Mouse (Mus musculus) liver, embryonic 16.5 days (tissue): ENCODE measurements around the gene Ssr2. TPM values are rescaled to one million over a fixed set of nuclear protein-coding genes. Genes with fewer than 3 reads are reported as not detected.

Source experiments
- ATAC-seq: fragments of 200-750 bp; cut with Nextera tagmentation; 2 replicates; pipeline ENCODE4 v1.8.0; 2017; ENCODE audit warnings: low read depth, mild to moderate bottlenecking, moderate number of reproducible peaks, moderate library complexity
- H3K27ac ChIP-seq: fragments of 300-500 bp; sonication (generic); 2 replicates; pipeline ENCODE4 v1.5.1; 2014; ENCODE audit warnings: mild to moderate bottlenecking, low read length
- H3K27me3 ChIP-seq: fragments of 300-500 bp; sonication (generic); 2 replicates; pipeline ENCODE4 v1.6.1; 2014; ENCODE audit warnings: low read depth, low read length, mixed read lengths; ENCODE audit not compliant: control insufficient read depth, insufficient read depth
- H3K36me3 ChIP-seq: fragments of 300-500 bp; sonication (generic); 2 replicates; pipeline ENCODE4 v1.6.1; 2014; ENCODE audit warnings: mild to moderate bottlenecking; ENCODE audit not compliant: control insufficient read depth, insufficient read depth
- H3K4me1 ChIP-seq: fragments of 300-500 bp; sonication (generic); 2 replicates; pipeline ENCODE4 v1.6.1; 2014; ENCODE audit warnings: low read depth, low read length, mixed read lengths; ENCODE audit not compliant: control insufficient read depth
- H3K4me2 ChIP-seq: fragments of 300-500 bp; sonication (generic); 2 replicates; pipeline ENCODE4 v1.6.1; 2014; ENCODE audit warnings: low read depth, low read length, mixed read lengths
- H3K4me3 ChIP-seq: fragments of 300-500 bp; sonication (generic); 2 replicates; pipeline ENCODE4 v1.5.1; 2014; ENCODE audit warnings: low read depth, mild to moderate bottlenecking, low read length
- H3K9ac ChIP-seq: fragments of 300-500 bp; sonication (generic); 2 replicates; pipeline ENCODE4 v1.6.1; 2014; ENCODE audit warnings: low read depth, low read length
- H3K9me3 ChIP-seq: fragments of 300-500 bp; sonication (generic); replicated peaks from 2 replicates; pipeline ENCODE4 v1.6.1; 2016; ENCODE audit warnings: low read length; ENCODE audit not compliant: control insufficient read depth
- WGBS: fragments of 180-500 bp; shearing (Covaris S2); extraction: QIAGEN DNeasy Blood & Tissue Kit; methylation state at CpG from one replicate; pipeline ENCODE4 v1.1.7; 2014; ENCODE audit not compliant: insufficient replicate concordance; 5-methylcytosine and 5-hydroxymethylcytosine counted together
- polyA plus RNA-seq: library from polyadenylated mRNA; unstranded; fragments of >200 nt; fragmentation: Nextera tagmentation; extraction: Ambion mirVana; gene quantifications from 2 replicates; pipeline ENCODE4 v1.2.1, GENCODE M21; 2015

Ssr2 gene
- polyA plus RNA-seq, 1 experiment from 2014 or later = 190 TPM

- Histone ChIP-seq H3K4me2 (no peak overlapping the region), H3K36me3 (peaks cover 27% of the 10 kb centered on the region), H3K27me3 (no peaks in the 10 kb centered on the region), H3K9ac (no peak overlapping the region), H3K4me3 (no peak overlapping the region), H3K9me3 (no peaks in the 10 kb centered on the region), H3K4me1 (peaks cover 25% of the 10 kb centered on the region), H3K27ac (no peak overlapping the region)
- no peak for ATAC-seq
- WGBS = 91% methylated on average over 8 of the region's 8 CpGs
These were observed 19.1 kb upstream of the Ssr2 start for GRCm38 (mm10) chr3:88556616-88557015.

- no peak overlapping the region for H3K4me2 ChIP-seq
- H3K4me3 ChIP-seq = no peak overlapping the region
- ATAC-seq = no peak
- WGBS = 86% methylated on average over 9 of the region's 9 CpGs
- H3K27ac ChIP-seq = no peak overlapping the region
- H3K9ac ChIP-seq = no peak overlapping the region
- H3K36me3 ChIP-seq = peaks cover 32% of the 10 kb centered on the region
- H3K27me3 ChIP-seq = no peaks in the 10 kb centered on the region
- H3K4me1 ChIP-seq = peaks cover 9% of the 10 kb centered on the region
- H3K9me3 ChIP-seq = no peaks in the 10 kb centered on the region
These were observed 16.1 kb upstream of the Ssr2 start for GRCm38 (mm10) chr3:88559596-88559995.

GRCm38 (mm10) chr3:88561989-88562388 is 13.7 kb upstream of the Ssr2 start:
- no peak overlapping the region for H3K4me2 ChIP-seq
- H3K27ac ChIP-seq = no peak overlapping the region
- H3K9me3 ChIP-seq = no peaks in the 10 kb centered on the region
- WGBS = 60% methylated on average over 4 of the region's 4 CpGs
- no peak overlapping the region for H3K9ac ChIP-seq
- H3K36me3 ChIP-seq = peaks cover 30% of the 10 kb centered on the region
- H3K27me3 ChIP-seq = no peaks in the 10 kb centered on the region
- no peaks in the 10 kb centered on the region for H3K4me1 ChIP-seq
- no peak for ATAC-seq
- no peak overlapping the region for H3K4me3 ChIP-seq

GRCm38 (mm10) chr3:88563442-88563841 is 12.2 kb upstream of the Ssr2 start:
- 74% methylated on average over 4 of the region's 4 CpGs for WGBS

GRCm38 (mm10) chr3:88563966-88564365 is 11.7 kb upstream of the Ssr2 start:
- Histone ChIP-seq H3K4me3 (no peak overlapping the region), H3K36me3 (peaks cover 47% of the 10 kb centered on the region), H3K4me2 (no peak overlapping the region), H3K4me1 (peaks cover 10% of the 10 kb centered on the region; the same call in 1 of the 2 replicates), H3K9ac (no peak overlapping the region), H3K27me3 (no peaks in the 10 kb centered on the region), H3K9me3 (no peaks in the 10 kb centered on the region), H3K27ac (no peak overlapping the region)
- 78% methylated on average over 7 of the region's 7 CpGs for WGBS
- ATAC-seq = no peak; the same call in 1 of the 2 replicates

More at GRCm38 (mm10) chr3:88563442-88563841, 12.2 kb upstream of the Ssr2 start:
- no peak overlapping the region for H3K4me3 ChIP-seq
- H3K27me3 ChIP-seq = no peaks in the 10 kb centered on the region
- no peak overlapping the region for H3K4me2 ChIP-seq
- no peak overlapping the region for H3K27ac ChIP-seq
- no peaks in the 10 kb centered on the region for H3K9me3 ChIP-seq
- H3K36me3 ChIP-seq = peaks cover 42% of the 10 kb centered on the region
- no peak overlapping the region for H3K9ac ChIP-seq
- peaks cover 7% of the 10 kb centered on the region; the same call in 1 of the 2 replicates for H3K4me1 ChIP-seq
- ATAC-seq = no peak

- Histone ChIP-seq H3K4me2 (no peak overlapping the region), H3K27me3 (no peaks in the 10 kb centered on the region), H3K4me1 (peaks cover 15% of the 10 kb centered on the region; the same call in 1 of the 2 replicates), H3K9me3 (no peaks in the 10 kb centered on the region), H3K36me3 (peaks cover 34% of the 10 kb centered on the region), H3K4me3 (no peak overlapping the region), H3K9ac (no peak overlapping the region), H3K27ac (peak overlapping the region; percentile 36; the same call in 1 of the 2 replicates)
- WGBS = 71% methylated on average over 3 of the region's 3 CpGs
- ATAC-seq = no peak
These were observed 9.6 kb upstream of the Ssr2 start for GRCm38 (mm10) chr3:88566116-88566515.

GRCm38 (mm10) chr3:88566536-88567061 is 9.1 kb upstream of the Ssr2 start:
- peaks cover 32% of the 10 kb centered on the region for H3K36me3 ChIP-seq
- peak; percentile 59 for ATAC-seq

GRCm38 (mm10) chr3:88567892-88568291 is 7.8 kb upstream of the Ssr2 start:
- Histone ChIP-seq H3K4me1 (peaks cover 15% of the 10 kb centered on the region; the same call in 1 of the 2 replicates), H3K27me3 (no peaks in the 10 kb centered on the region), H3K27ac (peak overlapping the region; percentile 79), H3K4me3 (no peak overlapping the region), H3K9me3 (no peaks in the 10 kb centered on the region), H3K4me2 (no peak overlapping the region), H3K36me3 (peaks cover 32% of the 10 kb centered on the region), H3K9ac (no peak overlapping the region)
- ATAC-seq = no peak
- WGBS = 79% methylated on average over 6 of the region's 6 CpGs

More at GRCm38 (mm10) chr3:88566536-88567061, 9.1 kb upstream of the Ssr2 start:
- H3K4me3 ChIP-seq = no peak overlapping the region
- H3K4me1 ChIP-seq = peaks cover 15% of the 10 kb centered on the region; the same call in 1 of the 2 replicates
- peak overlapping the region; percentile 36; the same call in 1 of the 2 replicates for H3K27ac ChIP-seq
- H3K9me3 ChIP-seq = no peaks in the 10 kb centered on the region
- no peaks in the 10 kb centered on the region for H3K27me3 ChIP-seq
- no peak overlapping the region for H3K9ac ChIP-seq
- 65% methylated on average over 4 of the region's 4 CpGs for WGBS
- no peak overlapping the region for H3K4me2 ChIP-seq

- Histone ChIP-seq H3K27me3 (no peaks in the 10 kb centered on the region), H3K4me2 (no peak overlapping the region), H3K27ac (peak overlapping the region; percentile 79), H3K9ac (no peak overlapping the region), H3K9me3 (no peaks in the 10 kb centered on the region), H3K4me3 (no peak overlapping the region), H3K4me1 (peaks cover 15% of the 10 kb centered on the region; the same call in 1 of the 2 replicates), H3K36me3 (peaks cover 32% of the 10 kb centered on the region)
- WGBS = 74% methylated on average over 2 of the region's 2 CpGs
- ATAC-seq = peak; percentile 55
These were observed 7.1 kb upstream of the Ssr2 start for GRCm38 (mm10) chr3:88568615-88569014.
